Mouse (Mus musculus): ENCODE measurements at regions not wholly inside any gene's neighbourhood (a gene's known extent, or its start where the extent isn't known, plus 50 kb on each side); places are given as distances from the start of the nearest gene placed in this dataset.
A peak's percentile ranks its signal among the peaks of the same experiment; 100 is the strongest.

DNA sequence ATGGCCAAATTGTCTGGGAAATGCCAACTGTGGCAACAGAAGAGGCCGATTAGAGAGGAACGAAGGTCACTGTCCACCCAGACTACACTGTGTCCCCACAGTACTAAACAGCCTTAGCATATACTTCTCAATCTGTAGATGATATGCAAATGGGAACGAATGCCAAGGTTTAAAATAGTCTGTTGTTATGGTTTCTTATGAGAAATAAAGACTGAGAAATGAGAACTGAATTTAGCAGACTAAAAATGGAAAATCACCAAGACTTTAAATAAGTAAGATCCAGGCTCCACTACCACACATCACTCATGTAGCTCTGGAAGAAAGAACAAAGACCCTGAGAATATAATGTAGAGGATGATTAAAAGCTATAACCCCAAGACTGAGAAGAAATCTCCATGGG lies 121.7 kb upstream of the Gcfc2 start:
- Histone ChIP-seq H3K9ac (ENCODE audit: low read depth, low read length, severe bottlenecking) (no peak overlapping the region), H3K9me3 (ENCODE audit: control insufficient read depth, low read length) (no peaks in the 10 kb centered on the region), H3K36me3 (ENCODE audit: control insufficient read depth, insufficient read depth, low read length) (no peaks in the 10 kb centered on the region), H3K4me1 (ENCODE audit: control insufficient read depth, insufficient read depth, low read length) (no peaks in the 10 kb centered on the region), H3K27me3 (ENCODE audit: control insufficient read depth, insufficient read depth, low read length) (no peaks in the 10 kb centered on the region), H3K4me3 (replicated peaks; ENCODE audit: low read length) (no peak overlapping the region), H3K4me2 (replicated peaks; ENCODE audit: low read depth, low read length, severe bottlenecking) (no peak overlapping the region), H3K27ac (replicated peaks; ENCODE audit: low read depth, low read length) (no peak overlapping the region)
- TF ChIP-seq POLR2A (IDR thresholded peaks at IDR 0.05; ENCODE audit: borderline replicate concordance, extremely low read depth, insufficient read depth, insufficient read length), result no peak
- 76% methylated on average over 3 of the region's 3 CpGs for WGBS
- ATAC-seq (ENCODE audit: low FRiP score, low read depth), result no peak
- no peak for DNase-seq (ENCODE audit: low spot score)

DNA sequence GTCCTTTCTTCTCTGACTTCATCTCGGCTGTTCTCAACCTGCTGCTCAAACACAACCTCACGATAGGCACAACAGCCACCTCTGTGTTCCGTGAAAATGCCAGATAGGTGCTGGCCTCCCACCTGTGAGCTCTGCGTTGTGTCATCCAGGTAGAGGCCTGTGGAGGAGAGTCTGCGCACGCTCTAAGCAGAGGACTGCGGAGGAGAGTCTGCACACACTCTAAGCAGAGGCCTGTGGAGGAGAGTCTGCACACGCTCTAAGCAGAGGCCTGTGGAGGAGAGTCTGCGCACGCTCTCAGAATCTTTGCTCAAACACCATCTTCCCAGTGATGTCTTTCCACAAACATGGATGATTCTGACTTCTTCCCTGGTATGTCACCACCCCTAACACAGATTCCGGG lies 117.5 kb upstream of the Gcfc2 start:
- DNase-seq (ENCODE audit: low spot score) (no peak), ATAC-seq (ENCODE audit: low FRiP score, low read depth) (no peak)
- Histone ChIP-seq H3K9me3 (ENCODE audit: control insufficient read depth, low read length) (no peaks in the 10 kb centered on the region), H3K27ac (replicated peaks; ENCODE audit: low read depth, low read length) (no peak overlapping the region), H3K9ac (ENCODE audit: low read depth, low read length, severe bottlenecking) (no peak overlapping the region), H3K4me2 (replicated peaks; ENCODE audit: low read depth, low read length, severe bottlenecking) (no peak overlapping the region), H3K36me3 (ENCODE audit: control insufficient read depth, insufficient read depth, low read length) (no peaks in the 10 kb centered on the region), H3K27me3 (ENCODE audit: control insufficient read depth, insufficient read depth, low read length) (no peaks in the 10 kb centered on the region), H3K4me3 (replicated peaks; ENCODE audit: low read length) (no peak overlapping the region), H3K4me1 (ENCODE audit: control insufficient read depth, insufficient read depth, low read length) (no peaks in the 10 kb centered on the region)
- no peak for TF ChIP-seq POLR2A (IDR thresholded peaks at IDR 0.05; ENCODE audit: borderline replicate concordance, extremely low read depth, insufficient read depth, insufficient read length)
- 88% methylated on average over 11 of the region's 11 CpGs for WGBS

DNA sequence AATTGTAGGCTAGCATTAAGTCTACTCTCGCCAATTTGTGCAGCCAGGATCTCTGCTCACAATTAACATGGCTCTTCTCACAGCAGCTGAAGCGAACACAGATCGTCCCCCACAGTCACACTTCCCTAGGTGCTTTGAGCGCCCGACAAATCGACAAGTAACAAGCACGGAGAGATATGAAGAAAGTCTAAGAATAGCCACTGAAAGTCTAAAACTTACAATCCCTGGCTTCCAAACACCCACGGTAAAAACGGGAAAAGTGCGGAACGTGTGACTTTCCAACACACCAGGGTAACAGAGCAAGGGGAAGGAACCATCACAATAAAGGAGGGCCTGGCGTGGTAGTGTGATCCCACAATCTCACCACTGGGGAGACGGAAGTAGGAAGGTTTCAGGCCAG lies 114.8 kb upstream of the Gcfc2 start:
- H3K9ac ChIP-seq (ENCODE audit: low read depth, low read length, severe bottlenecking), result no peak overlapping the region
- H3K4me1 ChIP-seq (ENCODE audit: control insufficient read depth, insufficient read depth, low read length), result no peaks in the 10 kb centered on the region
- H3K36me3 ChIP-seq (ENCODE audit: control insufficient read depth, insufficient read depth, low read length), result no peaks in the 10 kb centered on the region
- no peak overlapping the region for H3K4me3 ChIP-seq (replicated peaks; ENCODE audit: low read length)
- H3K27me3 ChIP-seq (ENCODE audit: control insufficient read depth, insufficient read depth, low read length), result no peaks in the 10 kb centered on the region
- DNase-seq (ENCODE audit: low spot score), result no peak
- no peak overlapping the region for H3K27ac ChIP-seq (replicated peaks; ENCODE audit: low read depth, low read length)
- TF ChIP-seq POLR2A (IDR thresholded peaks at IDR 0.05; ENCODE audit: borderline replicate concordance, extremely low read depth, insufficient read depth, insufficient read length), result no peak
- no peaks in the 10 kb centered on the region for H3K9me3 ChIP-seq (ENCODE audit: control insufficient read depth, low read length)
- ATAC-seq (ENCODE audit: low FRiP score, low read depth), result no peak
- H3K4me2 ChIP-seq (replicated peaks; ENCODE audit: low read depth, low read length, severe bottlenecking), result no peak overlapping the region
- 87% methylated on average over 13 of the region's 13 CpGs for WGBS

DNA sequence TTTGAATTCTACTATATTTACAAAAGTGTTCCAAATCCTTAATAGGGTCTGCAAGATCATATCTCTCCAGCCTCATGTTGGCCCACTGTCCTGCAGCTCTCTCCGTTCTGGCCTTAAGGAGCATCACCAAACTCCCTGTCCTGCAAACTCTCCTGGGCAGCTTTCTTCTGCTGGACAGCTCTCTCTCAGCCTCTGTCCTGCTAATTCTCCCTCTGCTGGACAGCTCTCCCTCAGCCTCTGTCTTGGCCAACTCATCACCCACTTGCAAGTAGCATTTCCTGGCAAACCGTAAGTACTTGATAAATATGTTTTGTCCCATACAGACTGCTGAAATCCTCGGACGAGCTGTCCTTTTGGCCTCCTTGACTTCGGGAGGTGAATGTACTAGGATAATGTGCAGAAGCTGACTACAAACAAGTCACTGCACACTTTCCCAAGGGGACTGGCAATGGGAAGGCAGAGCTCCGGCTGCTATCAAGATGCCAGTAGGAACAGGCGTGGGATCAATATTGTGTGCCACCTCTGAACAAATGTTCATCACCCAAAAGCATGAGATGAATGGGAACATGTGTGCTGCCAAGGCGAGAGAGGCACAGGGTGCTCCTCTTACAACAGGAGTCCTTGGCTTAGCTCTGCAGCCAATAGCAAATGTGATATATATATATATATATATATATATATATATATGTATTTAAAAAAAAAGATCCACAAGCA lies 108.1 kb upstream of the Gcfc2 start:
- H3K4me3 ChIP-seq (replicated peaks; ENCODE audit: low read length), result no peak overlapping the region
- DNase-seq (ENCODE audit: low spot score), result peak; percentile 21
- WGBS, result 81% methylated on average over 8 of the region's 8 CpGs

DNA sequence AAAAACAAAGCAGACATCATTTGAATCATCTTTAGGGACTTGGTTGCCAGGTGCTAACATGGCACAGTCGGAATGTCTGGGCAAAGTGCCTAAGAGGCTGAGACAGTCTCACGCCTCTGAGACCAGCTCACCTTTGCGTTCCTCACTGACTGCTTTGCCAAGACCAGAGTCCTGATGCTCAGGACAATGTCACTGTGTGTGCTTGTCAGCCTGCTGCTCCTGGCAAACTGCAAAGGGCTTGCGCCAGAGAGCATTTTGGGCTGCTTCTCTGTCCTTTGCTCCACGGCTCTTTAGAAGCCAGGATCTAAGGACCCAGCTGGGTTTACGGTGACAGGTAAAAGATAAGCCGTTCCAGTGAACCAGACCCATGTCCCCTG lies 107.5 kb upstream of the Gcfc2 start:
- DNase-seq (ENCODE audit: low spot score) (no peak), ATAC-seq (ENCODE audit: low FRiP score, low read depth) (no peak)
- TF ChIP-seq POLR2A (IDR thresholded peaks at IDR 0.05; ENCODE audit: borderline replicate concordance, extremely low read depth, insufficient read depth, insufficient read length), result no peak
- Histone ChIP-seq H3K27ac (replicated peaks; ENCODE audit: low read depth, low read length) (no peak overlapping the region), H3K27me3 (ENCODE audit: control insufficient read depth, insufficient read depth, low read length) (no peaks in the 10 kb centered on the region), H3K4me3 (replicated peaks; ENCODE audit: low read length) (no peak overlapping the region), H3K36me3 (ENCODE audit: control insufficient read depth, insufficient read depth, low read length) (no peaks in the 10 kb centered on the region), H3K9me3 (ENCODE audit: control insufficient read depth, low read length) (no peaks in the 10 kb centered on the region), H3K4me2 (replicated peaks; ENCODE audit: low read depth, low read length, severe bottlenecking) (no peak overlapping the region), H3K4me1 (ENCODE audit: control insufficient read depth, insufficient read depth, low read length) (no peaks in the 10 kb centered on the region), H3K9ac (ENCODE audit: low read depth, low read length, severe bottlenecking) (no peak overlapping the region)
- WGBS, result 81% methylated on average over 7 of the region's 7 CpGs

More for the DNA sequence above, 108.1 kb upstream of the Gcfc2 start:
- Histone ChIP-seq H3K27me3 (ENCODE audit: control insufficient read depth, insufficient read depth, low read length) (no peaks in the 10 kb centered on the region), H3K4me1 (ENCODE audit: control insufficient read depth, insufficient read depth, low read length) (no peaks in the 10 kb centered on the region), H3K27ac (replicated peaks; ENCODE audit: low read depth, low read length) (no peak overlapping the region), H3K9ac (ENCODE audit: low read depth, low read length, severe bottlenecking) (no peak overlapping the region), H3K4me2 (replicated peaks; ENCODE audit: low read depth, low read length, severe bottlenecking) (no peak overlapping the region), H3K9me3 (ENCODE audit: control insufficient read depth, low read length) (no peaks in the 10 kb centered on the region), H3K36me3 (ENCODE audit: control insufficient read depth, insufficient read depth, low read length) (no peaks in the 10 kb centered on the region)
- ATAC-seq (ENCODE audit: low FRiP score, low read depth), result no peak
- no peak for TF ChIP-seq POLR2A (IDR thresholded peaks at IDR 0.05; ENCODE audit: borderline replicate concordance, extremely low read depth, insufficient read depth, insufficient read length)
